Mouse (Mus musculus) neural tube, embryonic 12.5 days (tissue): Measurements from ENCODE around the gene Wwox. TPM values are rescaled to one million over a fixed set of nuclear protein-coding genes. Genes with fewer than 3 reads are reported as not detected.

ENCODE experiments used
- ATAC-seq: fragments of 200-750 bp; cut with Nextera tagmentation; 2 replicates; pipeline ENCODE4 v1.8.0; 2017; ENCODE audit warnings: low read depth, mild to moderate bottlenecking, moderate TSS enrichment, moderate library complexity; ENCODE audit not compliant: low FRiP score
- H3K27ac ChIP-seq: fragments of 300-500 bp; sonication (generic); 2 replicates; pipeline ENCODE4 v1.5.1; 2016
- H3K27me3 ChIP-seq: fragments of 300-500 bp; sonication (generic); replicated peaks from 2 replicates; pipeline ENCODE4 v1.6.1; 2016; ENCODE audit warnings: mild to moderate bottlenecking
- H3K36me3 ChIP-seq: fragments of 300-500 bp; sonication (generic); 2 replicates; pipeline ENCODE4 v1.6.1; 2016; ENCODE audit warnings: mild to moderate bottlenecking
- H3K4me1 ChIP-seq: fragments of 300-500 bp; sonication (generic); 2 replicates; pipeline ENCODE4 v1.6.1; 2016
- H3K4me2 ChIP-seq: fragments of 300-500 bp; sonication (generic); replicated peaks from 2 replicates; pipeline ENCODE4 v1.6.1; 2016; ENCODE audit warnings: mild to moderate bottlenecking
- H3K4me3 ChIP-seq: fragments of 300-500 bp; sonication (generic); 2 replicates; pipeline ENCODE4 v1.5.1; 2016
- H3K9ac ChIP-seq: fragments of 300-500 bp; sonication (generic); 2 replicates; pipeline ENCODE4 v1.6.1; 2016; ENCODE audit warnings: mild to moderate bottlenecking
- H3K9me3 ChIP-seq: fragments of 300-500 bp; sonication (generic); 2 replicates; pipeline ENCODE4 v1.6.1; 2016; ENCODE audit warnings: mild to moderate bottlenecking
- WGBS: fragments of 180-500 bp; shearing (Covaris S2); methylation state at CpG from one replicate; pipeline ENCODE4 v1.1.7; 2016; 5-methylcytosine and 5-hydroxymethylcytosine counted together
- polyA plus RNA-seq: library from polyadenylated mRNA; unstranded; fragments of >200 nt; fragmentation: Nextera tagmentation; extraction: Ambion mirVana; gene quantifications from 2 replicates; pipeline ENCODE4 v1.2.1, GENCODE M21; 2016

Wwox gene
- polyA plus RNA-seq, 1 experiment from 2014 or later, result 12.7 TPM

DNA sequence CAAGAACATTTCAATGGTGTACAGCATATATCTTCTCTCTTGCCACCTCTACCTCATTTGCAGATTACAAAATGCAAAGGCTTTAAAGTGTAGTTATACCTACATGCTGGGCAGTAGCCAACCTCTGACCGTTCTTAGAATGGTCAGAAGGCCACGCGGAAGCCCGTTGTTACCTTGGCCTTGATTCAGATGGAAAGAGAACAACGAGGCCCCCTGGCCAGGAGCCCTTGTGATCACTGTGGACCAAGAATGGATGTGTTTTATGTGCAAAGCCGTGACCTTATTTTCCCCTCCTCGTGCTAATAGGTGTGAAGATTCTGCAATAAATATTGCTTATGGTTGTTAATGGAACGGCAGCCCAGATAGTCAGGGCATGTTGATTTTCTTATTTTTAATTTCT is 582.3 kb downstream of the Wwox start:
- Histone ChIP-seq H3K36me3 (no peaks in the 10 kb centered on the region), H3K27me3 (no peaks in the 10 kb centered on the region), H3K4me3 (no peak overlapping the region), H3K27ac (no peak overlapping the region), H3K9ac (no peak overlapping the region), H3K4me2 (no peak overlapping the region), H3K9me3 (no peaks in the 10 kb centered on the region), H3K4me1 (0 out of 2 replicates have a peak, but pooled peaks cover 5% of the 10 kb centered on the region)
- 54% methylated on average over 8 of the region's 8 CpGs for WGBS
- ATAC-seq, result no peak

DNA sequence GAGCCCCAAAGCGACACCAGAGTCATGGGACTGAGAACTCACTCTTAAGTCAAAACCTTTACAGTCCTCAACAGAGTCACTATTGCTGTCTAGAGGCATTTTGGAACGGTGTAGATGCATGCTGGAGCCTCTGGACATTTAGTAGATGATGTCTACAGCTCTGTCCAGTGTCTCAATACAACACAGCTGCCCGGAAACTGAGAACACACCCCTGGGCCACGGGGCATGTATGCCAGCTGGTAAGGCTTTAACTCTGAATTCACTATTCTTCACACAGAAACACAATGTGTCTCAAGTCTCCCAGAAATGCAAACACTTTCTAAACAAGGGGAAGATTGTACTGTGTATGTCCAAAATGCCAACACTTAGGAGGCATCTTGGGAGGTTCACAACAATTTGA is 584.6 kb downstream of the Wwox start:
- no peaks in the 10 kb centered on the region for H3K36me3 ChIP-seq
- no peak overlapping the region for H3K4me3 ChIP-seq
- no peaks in the 10 kb centered on the region for H3K27me3 ChIP-seq
- no peaks in the 10 kb centered on the region for H3K9me3 ChIP-seq
- no peak overlapping the region for H3K9ac ChIP-seq
- H3K27ac ChIP-seq, result no peak overlapping the region
- H3K4me1 ChIP-seq, result 0 out of 2 replicates have a peak, but pooled peaks cover 5% of the 10 kb centered on the region
- WGBS, result 90% methylated on average over 4 of the region's 4 CpGs
- no peak for ATAC-seq
- no peak overlapping the region for H3K4me2 ChIP-seq

DNA sequence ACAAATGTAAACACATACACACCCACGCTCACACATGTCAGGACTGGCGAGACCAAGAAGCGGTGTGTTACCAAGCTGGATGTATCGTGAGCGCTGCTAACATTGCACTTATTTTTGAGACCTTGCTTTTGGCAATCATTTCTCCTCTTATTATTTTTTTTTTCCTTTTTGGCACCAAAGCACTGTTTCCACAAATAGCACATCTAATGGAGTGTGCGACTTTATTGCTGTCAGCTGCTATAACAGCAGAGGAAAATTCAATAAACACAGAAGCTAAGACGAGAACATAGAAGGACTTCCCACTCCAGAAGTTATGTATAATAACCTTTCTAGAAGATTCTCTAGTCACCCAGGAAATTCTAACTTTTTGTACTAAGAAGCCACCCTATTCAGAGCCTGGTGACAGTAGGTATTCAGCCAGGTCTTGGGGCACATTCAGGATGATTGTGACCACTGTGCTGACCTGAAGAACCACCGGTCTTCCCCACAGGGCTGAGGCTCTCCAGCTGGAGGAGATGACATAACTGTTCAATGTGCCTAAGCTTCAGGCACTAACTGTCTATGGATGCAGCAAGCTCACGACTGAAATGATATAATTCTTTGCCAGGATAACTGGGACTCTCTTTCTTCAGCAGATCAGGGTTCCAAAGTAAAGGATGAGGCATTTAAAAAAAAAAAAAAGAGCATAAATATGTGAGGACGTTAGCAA is 586.1 kb downstream of the Wwox start:
- H3K4me2 ChIP-seq, result no peak overlapping the region
- WGBS, result 77% methylated on average over 10 of the region's 10 CpGs
- no peak overlapping the region for H3K4me3 ChIP-seq
- no peak for ATAC-seq
- H3K27me3 ChIP-seq, result no peaks in the 10 kb centered on the region
- H3K4me1 ChIP-seq, result 0 out of 2 replicates have a peak, but pooled peaks cover 5% of the 10 kb centered on the region
- H3K9me3 ChIP-seq, result no peaks in the 10 kb centered on the region
- no peak overlapping the region for H3K27ac ChIP-seq
- H3K36me3 ChIP-seq, result no peaks in the 10 kb centered on the region
- no peak overlapping the region for H3K9ac ChIP-seq

DNA sequence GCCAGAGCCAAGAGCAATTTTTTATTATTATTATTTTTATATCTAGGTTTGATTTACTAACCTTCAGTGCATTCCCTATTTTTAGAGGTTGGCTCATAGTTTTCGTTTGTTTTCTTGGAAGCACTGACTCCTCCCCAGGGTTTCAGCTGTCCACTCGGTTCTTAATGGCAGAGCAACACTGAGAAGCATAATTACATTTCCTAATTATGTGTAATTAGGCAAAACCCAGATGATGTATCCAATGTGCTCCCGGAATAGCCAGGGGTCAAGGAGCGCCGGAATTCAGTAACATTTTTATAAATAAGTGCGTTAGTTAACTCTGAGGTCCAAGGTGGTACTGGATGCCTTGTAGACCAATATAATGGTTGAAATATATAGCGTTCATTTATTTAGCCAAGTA is 586.7 kb downstream of the Wwox start:
- Histone ChIP-seq H3K9me3 (no peaks in the 10 kb centered on the region), H3K9ac (no peak overlapping the region), H3K4me2 (no peak overlapping the region), H3K4me3 (no peak overlapping the region), H3K27me3 (no peaks in the 10 kb centered on the region), H3K27ac (no peak overlapping the region), H3K4me1 (0 out of 2 replicates have a peak, but pooled peaks cover 5% of the 10 kb centered on the region), H3K36me3 (no peaks in the 10 kb centered on the region)
- ATAC-seq, result no peak
- WGBS, result 70% methylated on average over 7 of the region's 7 CpGs

DNA sequence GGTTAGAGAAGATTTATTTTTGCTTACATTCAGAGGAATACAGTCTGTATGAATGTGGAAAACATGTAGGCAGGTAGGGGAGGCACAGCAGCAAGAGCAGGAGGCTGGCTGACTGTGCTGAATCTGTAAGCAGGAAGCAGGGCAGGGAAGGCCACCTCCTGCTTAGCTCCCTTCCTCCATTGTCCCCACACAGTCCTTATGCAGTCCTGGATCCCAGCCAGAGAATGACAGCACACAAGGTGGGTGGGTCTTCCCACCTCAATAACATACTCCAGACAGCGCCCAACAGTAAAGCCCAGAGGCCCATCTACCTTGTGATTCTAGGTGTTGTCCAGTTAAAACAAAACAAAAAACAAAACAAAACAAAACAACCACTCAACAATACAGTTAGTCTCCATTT is 593.7 kb downstream of the Wwox start:
- Histone ChIP-seq H3K4me2 (no peak overlapping the region), H3K36me3 (no peaks in the 10 kb centered on the region), H3K4me3 (no peak overlapping the region), H3K27ac (no peak overlapping the region), H3K27me3 (no peaks in the 10 kb centered on the region), H3K4me1 (no peaks in the 10 kb centered on the region), H3K9me3 (no peaks in the 10 kb centered on the region), H3K9ac (no peak overlapping the region)
- 85% methylated on average over 1 of the region's 1 CpGs for WGBS
- no peak for ATAC-seq

DNA sequence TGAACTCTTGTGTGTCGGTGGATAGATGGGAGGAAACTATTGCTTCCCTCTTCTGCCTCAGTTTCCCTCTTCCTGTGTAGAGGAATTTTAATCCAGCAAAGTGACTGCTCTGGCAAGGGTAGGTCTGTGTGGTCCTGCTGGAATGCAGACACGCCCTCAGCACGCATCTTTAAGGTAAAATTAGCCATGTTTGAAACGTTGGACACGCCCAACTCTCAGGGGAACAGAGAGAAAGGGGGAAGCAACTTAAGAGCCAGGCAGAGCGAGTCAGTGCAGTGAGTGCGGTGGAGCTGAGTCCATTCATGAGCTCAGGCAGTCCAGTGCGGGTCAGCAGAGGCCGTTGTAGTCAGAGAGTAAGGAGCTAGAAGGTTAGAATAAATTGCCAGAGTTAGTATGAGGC is 596.6 kb downstream of the Wwox start:
- Histone ChIP-seq H3K9me3 (no peaks in the 10 kb centered on the region), H3K4me2 (no peak overlapping the region), H3K9ac (no peak overlapping the region), H3K4me1 (no peaks in the 10 kb centered on the region), H3K4me3 (no peak overlapping the region), H3K27ac (no peak overlapping the region), H3K27me3 (no peaks in the 10 kb centered on the region), H3K36me3 (no peaks in the 10 kb centered on the region)
- 85% methylated on average over 9 of the region's 9 CpGs for WGBS
- ATAC-seq, result no peak

DNA sequence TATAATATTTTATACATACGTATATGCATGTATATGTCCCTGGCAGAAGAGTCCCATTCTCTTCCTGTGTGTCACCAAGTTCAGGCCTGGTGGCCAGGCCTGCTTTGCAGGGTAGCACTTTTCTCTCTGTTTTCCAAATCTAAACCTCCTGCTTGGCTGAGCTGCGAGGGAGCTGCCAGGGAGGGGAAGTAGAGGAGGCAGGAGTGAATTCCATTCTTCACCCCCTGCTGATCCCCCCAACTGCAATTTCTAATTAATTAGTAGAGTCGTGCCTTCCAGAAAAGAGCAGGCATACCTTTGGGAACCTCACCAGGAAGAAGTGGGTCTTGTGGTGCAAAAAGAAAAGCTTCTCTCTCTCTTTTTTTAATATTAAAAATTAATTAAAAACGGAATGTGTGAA is 599.0 kb downstream of the Wwox start:
- ATAC-seq, result no peak

DNA sequence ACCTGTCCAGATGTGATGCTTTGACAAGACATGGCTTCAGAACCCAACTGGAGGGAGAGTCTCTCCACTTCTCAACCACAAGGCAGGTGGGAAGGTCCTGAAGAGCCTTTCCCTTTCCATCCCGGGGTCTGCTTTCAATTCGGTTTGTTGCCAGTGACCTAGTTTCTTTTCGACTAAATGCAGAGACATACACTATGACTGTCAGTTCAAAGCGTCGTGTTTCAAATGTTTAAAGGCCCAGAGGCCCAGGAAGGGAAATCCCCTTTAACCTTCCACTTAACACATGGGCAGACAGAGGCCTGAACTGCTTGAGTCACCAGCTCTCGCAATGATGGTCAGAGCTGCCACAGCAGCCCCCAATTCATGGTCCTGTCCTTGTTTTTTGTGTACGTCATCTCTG is 606.3 kb downstream of the Wwox start:
- WGBS, result 80% methylated on average over 7 of the region's 7 CpGs
- ATAC-seq, result no peak
- Histone ChIP-seq H3K4me2 (no peak overlapping the region), H3K4me3 (no peak overlapping the region), H3K4me1 (0 out of 2 replicates have a peak, but pooled peaks cover 4% of the 10 kb centered on the region), H3K9me3 (no peaks in the 10 kb centered on the region), H3K27me3 (no peaks in the 10 kb centered on the region), H3K27ac (no peak overlapping the region), H3K9ac (no peak overlapping the region), H3K36me3 (no peaks in the 10 kb centered on the region)

More for the DNA sequence above, 599.0 kb downstream of the Wwox start:
- H3K27me3 ChIP-seq, result no peaks in the 10 kb centered on the region
- no peaks in the 10 kb centered on the region for H3K36me3 ChIP-seq
- H3K4me1 ChIP-seq, result 0 out of 2 replicates have a peak, but pooled peaks cover 4% of the 10 kb centered on the region
- 24% methylated on average over 4 of the region's 4 CpGs for WGBS
- H3K27ac ChIP-seq, result no peak overlapping the region
- H3K4me2 ChIP-seq, result no peak overlapping the region
- no peak overlapping the region for H3K4me3 ChIP-seq
- no peak overlapping the region for H3K9ac ChIP-seq
- no peaks in the 10 kb centered on the region for H3K9me3 ChIP-seq

DNA sequence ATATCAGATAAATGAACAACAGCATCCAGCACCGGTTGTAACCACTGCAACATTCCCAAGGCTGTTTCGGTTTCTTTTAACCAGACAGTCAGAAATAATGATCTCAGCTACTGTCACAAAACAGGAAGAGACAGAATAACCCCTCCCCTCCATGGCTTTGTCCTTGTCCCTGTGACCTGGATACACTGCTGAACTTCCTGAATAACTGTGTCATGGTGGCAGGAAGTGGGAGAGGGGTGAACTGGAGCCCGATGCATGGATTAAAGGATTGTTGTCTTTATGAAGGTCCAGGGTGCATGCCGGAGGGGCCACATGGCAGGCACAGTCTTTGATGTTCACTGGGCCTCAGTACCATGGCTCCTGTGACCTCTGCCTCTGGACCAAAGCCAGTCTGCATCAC is 607.0 kb downstream of the Wwox start:
- Histone ChIP-seq H3K4me3 (no peak overlapping the region), H3K4me2 (no peak overlapping the region), H3K27me3 (no peaks in the 10 kb centered on the region), H3K9ac (no peak overlapping the region), H3K36me3 (no peaks in the 10 kb centered on the region), H3K27ac (no peak overlapping the region), H3K9me3 (no peaks in the 10 kb centered on the region), H3K4me1 (0 out of 2 replicates have a peak, but pooled peaks cover 4% of the 10 kb centered on the region)
- 73% methylated on average over 4 of the region's 4 CpGs for WGBS
- ATAC-seq, result no peak

DNA sequence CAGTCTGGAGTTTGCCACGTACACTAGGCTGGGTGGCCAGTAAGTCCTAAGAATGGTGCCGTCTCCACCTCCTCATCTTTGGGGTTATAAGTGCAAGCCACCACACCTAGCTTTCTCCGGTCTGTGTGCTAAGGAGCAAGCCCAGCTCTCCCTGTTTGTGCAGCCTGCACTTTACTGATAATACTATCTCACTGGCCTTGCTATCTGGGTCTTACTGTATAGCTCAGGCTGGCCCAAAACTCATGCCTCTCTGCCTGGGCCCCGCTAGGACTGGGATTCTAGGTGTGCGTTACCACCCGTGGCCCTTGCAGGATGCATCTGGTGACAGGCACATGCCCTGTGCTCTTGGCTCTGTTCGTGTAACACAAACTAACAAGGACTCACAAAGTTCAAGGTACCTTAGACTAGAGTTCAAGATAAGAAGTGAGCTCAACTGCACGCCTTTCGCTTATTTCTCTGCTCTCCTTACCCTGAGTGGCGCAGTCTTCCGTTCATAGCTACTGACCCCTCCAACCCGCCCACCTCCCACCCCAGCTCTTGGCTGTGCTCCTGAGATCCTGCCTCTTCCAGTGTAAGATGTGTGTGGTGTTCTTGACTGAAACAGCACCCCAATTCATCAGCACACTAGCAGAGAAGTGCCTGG is 618.9 kb downstream of the Wwox start:
- no peaks in the 10 kb centered on the region for H3K27me3 ChIP-seq
- no peaks in the 10 kb centered on the region for H3K36me3 ChIP-seq
- H3K4me1 ChIP-seq, result no peaks in the 10 kb centered on the region
- no peak overlapping the region for H3K27ac ChIP-seq
- no peak for ATAC-seq
- H3K4me3 ChIP-seq, result no peak overlapping the region
- H3K9me3 ChIP-seq, result no peaks in the 10 kb centered on the region
- WGBS, result 87% methylated on average over 12 of the region's 12 CpGs
- no peak overlapping the region for H3K9ac ChIP-seq
- H3K4me2 ChIP-seq, result no peak overlapping the region

DNA sequence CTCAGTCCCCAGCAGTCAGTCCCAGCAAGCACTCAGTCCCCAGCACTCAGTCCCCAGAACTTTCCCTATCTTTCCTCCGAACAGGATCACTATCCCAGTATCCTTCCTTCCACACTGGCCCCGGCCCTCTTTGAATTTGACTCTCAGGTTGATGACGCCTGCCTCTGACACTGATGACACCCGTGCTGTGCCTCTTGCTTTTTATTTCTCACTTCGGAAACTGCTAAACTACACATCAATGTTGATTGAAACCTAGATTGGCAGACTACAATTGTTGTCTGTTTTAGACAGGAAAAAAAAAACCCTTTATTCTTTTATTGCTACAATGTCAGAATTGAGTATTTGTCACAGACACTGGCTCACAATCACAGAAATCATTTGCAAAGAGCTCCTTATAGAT is 624.2 kb downstream of the Wwox start:
- H3K9ac ChIP-seq, result no peak overlapping the region
- H3K27me3 ChIP-seq, result no peaks in the 10 kb centered on the region
- H3K27ac ChIP-seq, result no peak overlapping the region
- no peaks in the 10 kb centered on the region for H3K36me3 ChIP-seq
- H3K4me3 ChIP-seq, result no peak overlapping the region
- ATAC-seq, result no peak
- no peaks in the 10 kb centered on the region for H3K4me1 ChIP-seq
- WGBS, result 88% methylated on average over 5 of the region's 5 CpGs
- no peak overlapping the region for H3K4me2 ChIP-seq
- H3K9me3 ChIP-seq, result no peaks in the 10 kb centered on the region

DNA sequence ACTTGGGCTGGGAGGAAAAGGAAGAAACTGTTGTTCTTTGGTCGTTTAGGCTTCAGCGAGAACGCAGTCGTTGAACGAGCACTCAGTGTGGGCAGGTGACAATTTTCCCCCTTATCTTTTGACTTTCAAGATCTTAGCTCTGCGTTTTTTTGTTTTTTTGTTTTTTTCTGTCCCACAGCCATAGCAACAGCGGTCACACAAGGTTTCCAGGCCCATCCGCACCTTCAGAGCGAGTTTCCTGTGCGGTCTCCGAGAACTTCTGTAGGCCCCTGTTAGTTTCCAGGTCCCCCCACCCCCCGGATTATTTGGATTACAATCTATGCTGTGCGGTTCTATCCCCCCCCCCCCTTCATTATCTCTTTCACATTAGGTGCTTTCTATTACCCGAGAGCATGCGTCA is 625.2 kb downstream of the Wwox start:
- Histone ChIP-seq H3K9ac (no peak overlapping the region), H3K9me3 (no peaks in the 10 kb centered on the region), H3K27ac (no peak overlapping the region), H3K36me3 (no peaks in the 10 kb centered on the region), H3K4me1 (no peaks in the 10 kb centered on the region), H3K27me3 (no peaks in the 10 kb centered on the region), H3K4me3 (no peak overlapping the region), H3K4me2 (no peak overlapping the region)
- ATAC-seq, result no peak
- WGBS, result 85% methylated on average over 15 of the region's 15 CpGs

DNA sequence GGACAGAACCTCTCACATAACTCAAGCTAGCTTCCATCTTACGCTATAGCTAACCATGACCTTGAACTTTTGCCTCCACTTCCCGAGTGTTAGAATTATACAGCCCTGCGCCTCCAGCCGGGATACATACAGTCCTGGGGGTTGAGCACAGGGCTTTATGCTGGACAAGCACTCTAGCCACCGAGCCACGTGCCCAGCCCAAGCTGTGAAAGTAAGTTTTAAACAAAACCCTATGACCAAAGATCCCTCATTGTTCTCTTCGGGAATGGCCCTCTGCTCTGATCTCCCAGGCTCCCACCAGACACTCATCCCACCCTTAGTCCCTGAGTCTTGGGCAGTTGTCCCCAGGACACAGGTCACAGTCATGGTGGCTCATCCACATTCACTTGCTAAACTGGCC is 625.9 kb downstream of the Wwox start:
- Histone ChIP-seq H3K9me3 (no peaks in the 10 kb centered on the region), H3K4me3 (no peak overlapping the region), H3K9ac (no peak overlapping the region), H3K4me1 (no peaks in the 10 kb centered on the region), H3K27ac (no peak overlapping the region), H3K4me2 (no peak overlapping the region), H3K27me3 (no peaks in the 10 kb centered on the region), H3K36me3 (no peaks in the 10 kb centered on the region)
- WGBS, result 36% methylated on average over 7 of the region's 7 CpGs
- no peak for ATAC-seq
